Mouse (Mus musculus) bone marrow, adult 2 months (tissue): ENCODE data around the gene Canx. TPM values are rescaled to one million over a fixed set of nuclear protein-coding genes. Genes with fewer than 3 reads are reported as not detected.

Source experiments
- H3K27ac ChIP-seq: fragments of 200-500 bp; 2 replicates; pipeline ENCODE4 v1.5.1; 2012; ENCODE audit warnings: low read depth, mild to moderate bottlenecking, control low read depth, inconsistent platforms, low read length; ENCODE audit not compliant: control insufficient read depth, poor library complexity, insufficient read depth
- H3K4me1 ChIP-seq: fragments of 200-500 bp; 2 replicates; pipeline ENCODE4 v1.6.1; 2011; ENCODE audit warnings: low read length; ENCODE audit not compliant: control insufficient read depth, insufficient read depth
- H3K4me3 ChIP-seq: fragments of 200-500 bp; replicated peaks from 2 replicates; pipeline ENCODE3; 2011; ENCODE audit warnings: mild to moderate bottlenecking, low read depth, low read length, control low read depth; ENCODE audit not compliant: control insufficient read depth
- CTCF ChIP-seq: fragments of 200-500 bp; IDR thresholded peaks from 2 replicates; pipeline ENCODE4 v1.5.1; 2011; ENCODE audit warnings: low read length, control low read depth; ENCODE audit not compliant: control insufficient read depth, insufficient read depth
- POLR2A ChIP-seq: fragments of 200-500 bp; IDR thresholded peaks from 2 replicates; pipeline ENCODE4 v1.6.1; 2011; ENCODE audit warnings: low read depth, mild to moderate bottlenecking, control low read depth, low read length, borderline replicate concordance; ENCODE audit not compliant: control insufficient read depth
- WGBS: fragments of 180-500 bp; shearing (Covaris S2); methylation state at CpG from one replicate; pipeline ENCODE4 v1.1.7; 2018; 5-methylcytosine and 5-hydroxymethylcytosine counted together
- polyA plus RNA-seq: library from polyadenylated mRNA; stranded (reverse); fragments of >200 nt; gene quantifications from 2 replicates; pipeline ENCODE4 v1.2.4, GENCODE M21; 2011; ENCODE audit warnings: low replicate concordance; ENCODE audit not compliant: missing spikeins, insufficient read depth, insufficient read length

Canx gene
- polyA plus RNA-seq, 1 experiment = 195 TPM

GRCm38 (mm10) chr11:50352177-50352576, 26.7 kb upstream of the Canx start:
- 61% methylated on average over 2 of the region's 2 CpGs for WGBS
- Histone ChIP-seq H3K27ac (no peak overlapping the region), H3K4me3 (no peak overlapping the region), H3K4me1 (peaks cover 2% of the 10 kb centered on the region; the same call in 1 of the 2 replicates)
- no peak for TF ChIP-seq POLR2A
- no peak for TF ChIP-seq CTCF

- 46% methylated on average over 9 of the region's 9 CpGs for WGBS
- H3K4me3 ChIP-seq = no peak overlapping the region
- peak overlapping the region; percentile 38 for H3K27ac ChIP-seq
- H3K4me1 ChIP-seq = peaks cover 2% of the 10 kb centered on the region; the same call in 1 of the 2 replicates
- no peak for TF ChIP-seq POLR2A
- no peak for TF ChIP-seq CTCF
Measured at GRCm38 (mm10) chr11:50346256-50347032, 21.0 kb upstream of the Canx start.

- TF ChIP-seq POLR2A (no peak), CTCF (no peak)
Measured at GRCm38 (mm10) chr11:50345486-50345885, 20.0 kb upstream of the Canx start.

GRCm38 (mm10) chr11:50336891-50337290, 11.4 kb upstream of the Canx start:
- 62% methylated on average over 4 of the region's 4 CpGs for WGBS
- H3K27ac ChIP-seq = no peak overlapping the region
- TF ChIP-seq POLR2A (no peak), CTCF (no peak)
- H3K4me3 ChIP-seq = no peak overlapping the region
- no peaks in the 10 kb centered on the region for H3K4me1 ChIP-seq

More at GRCm38 (mm10) chr11:50345486-50345885, 20.0 kb upstream of the Canx start:
- Histone ChIP-seq H3K4me1 (peaks cover 2% of the 10 kb centered on the region; the same call in 1 of the 2 replicates), H3K4me3 (no peak overlapping the region), H3K27ac (no peak overlapping the region)
- WGBS = 69% methylated on average over 4 of the region's 4 CpGs

GRCm38 (mm10) chr11:50336126-50336525, 10.7 kb upstream of the Canx start:
- no peak for TF ChIP-seq CTCF
- TF ChIP-seq POLR2A = no peak
- H3K27ac ChIP-seq = no peak overlapping the region
- 69% methylated on average over 1 of the region's 1 CpGs for WGBS

GRCm38 (mm10) chr11:50333181-50333580, 7.7 kb upstream of the Canx start:
- TF ChIP-seq CTCF = no peak
- no peak for TF ChIP-seq POLR2A
- H3K4me1 ChIP-seq = peaks cover 2% of the 10 kb centered on the region; the same call in 1 of the 2 replicates
- 87% methylated on average over 3 of the region's 3 CpGs for WGBS
- H3K27ac ChIP-seq = no peak overlapping the region
- no peak overlapping the region for H3K4me3 ChIP-seq

More at GRCm38 (mm10) chr11:50336126-50336525, 10.7 kb upstream of the Canx start:
- H3K4me1 ChIP-seq = no peaks in the 10 kb centered on the region
- no peak overlapping the region for H3K4me3 ChIP-seq

- H3K4me1 ChIP-seq = peaks cover 2% of the 10 kb centered on the region; the same call in 1 of the 2 replicates
- no peak overlapping the region for H3K27ac ChIP-seq
- WGBS = 87% methylated on average over 1 of the region's 1 CpGs
- no peak for TF ChIP-seq CTCF
- TF ChIP-seq POLR2A = no peak
- H3K4me3 ChIP-seq = no peak overlapping the region
Measured at GRCm38 (mm10) chr11:50329378-50329777, 3.9 kb upstream of the Canx start.

- no peak overlapping the region for H3K27ac ChIP-seq
- H3K4me3 ChIP-seq = no peak overlapping the region
- WGBS = 33% methylated on average over 3 of the region's 3 CpGs
Measured at GRCm38 (mm10) chr11:50328075-50328625, 2.7 kb upstream of the Canx start.

More at GRCm38 (mm10) chr11:50328075-50328625, 2.7 kb upstream of the Canx start:
- TF ChIP-seq CTCF (no peak), POLR2A (no peak)
- peaks cover 2% of the 10 kb centered on the region; the same call in 1 of the 2 replicates for H3K4me1 ChIP-seq
